Mouse (Mus musculus) v-Abl transformed pro-B cells (cell line): ENCODE results near the gene Cend1.
"Not testable (repeated sequence)": the region's sequence is repeated elsewhere in the genome, so short reads cannot be mapped to it uniquely, and the experiment has no call there.

Experiments
- in situ Hi-C, 2 experiments: fragments of 400-800 bp; cut with MboI; formaldehyde crosslinking; loops; one replicate each; pipeline ENCODE4 v1.15.1; 2025; ENCODE audit not compliant: unreplicated experiment in 2 of 2

Cend1 gene

DNA sequence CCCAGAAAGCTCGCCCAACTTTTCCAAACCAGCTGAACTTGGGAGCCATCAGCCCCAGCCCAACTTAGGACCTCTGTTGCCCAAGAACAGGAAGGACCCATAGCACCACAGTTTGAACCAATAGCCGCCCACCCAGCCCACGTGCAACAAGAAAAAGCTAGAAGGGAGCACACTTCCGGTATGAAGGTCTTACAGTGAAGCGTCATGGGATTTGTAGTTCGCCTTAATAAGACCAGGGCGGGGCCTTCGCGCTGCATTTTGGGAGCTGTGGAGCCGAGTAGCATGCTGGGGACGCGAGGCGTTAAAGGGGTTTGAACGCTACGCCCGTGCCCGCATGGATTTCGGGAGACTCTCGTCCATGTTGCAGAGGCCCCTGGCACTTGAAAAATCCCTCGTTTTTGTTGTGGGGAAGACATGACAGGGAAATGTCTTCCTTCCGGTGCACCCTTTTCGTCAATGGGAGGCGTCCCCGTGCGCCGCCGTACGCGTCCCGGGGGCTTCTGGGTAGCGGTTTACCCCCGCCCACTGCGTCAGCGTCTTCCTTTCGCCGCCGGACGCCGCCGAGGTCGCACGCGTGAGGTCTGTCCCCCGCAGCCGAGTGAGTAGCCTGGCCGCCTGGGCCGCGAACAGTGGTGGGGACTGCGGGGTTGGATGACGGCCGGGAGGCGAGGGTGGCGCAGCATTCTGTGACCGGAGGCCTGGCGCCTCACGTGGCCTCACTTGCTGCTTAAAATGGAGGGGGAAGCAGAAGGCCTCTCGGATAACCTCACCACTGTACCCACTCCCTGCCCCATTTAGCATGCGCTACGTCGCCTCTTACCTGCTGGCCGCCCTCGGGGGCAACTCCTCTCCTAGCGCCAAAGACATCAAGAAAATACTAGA is 18.1 kb upstream of the Cend1 start, which contains the start of gene Rplp2:
TSS of gene Rplp2 (plus strand) at position 261 of the 882 bp plus-strand sequence.
- in situ Hi-C loops, result no loop called here

DNA sequence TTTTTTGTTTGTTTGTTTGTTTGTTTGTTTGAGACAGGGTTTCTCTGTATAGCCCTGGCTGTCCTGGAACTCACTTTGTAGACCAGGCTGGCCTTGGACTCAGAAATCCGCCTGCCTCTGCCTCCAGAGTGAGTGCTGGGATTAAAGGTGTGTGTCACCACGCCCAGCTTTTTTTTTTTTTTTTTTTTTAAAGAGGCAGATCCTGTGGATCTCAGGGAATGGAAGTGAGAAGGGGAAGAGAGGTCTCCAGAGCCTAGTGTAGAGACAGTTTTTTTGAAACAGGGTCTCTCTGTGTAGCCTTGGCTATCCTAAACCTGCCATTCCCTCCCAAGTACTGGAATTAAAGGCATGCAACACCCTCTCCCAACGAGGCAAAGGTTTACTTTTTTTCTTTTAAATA is 17.1 kb upstream of the Cend1 start:
- in situ Hi-C loops, result not testable (repeated sequence)

DNA sequence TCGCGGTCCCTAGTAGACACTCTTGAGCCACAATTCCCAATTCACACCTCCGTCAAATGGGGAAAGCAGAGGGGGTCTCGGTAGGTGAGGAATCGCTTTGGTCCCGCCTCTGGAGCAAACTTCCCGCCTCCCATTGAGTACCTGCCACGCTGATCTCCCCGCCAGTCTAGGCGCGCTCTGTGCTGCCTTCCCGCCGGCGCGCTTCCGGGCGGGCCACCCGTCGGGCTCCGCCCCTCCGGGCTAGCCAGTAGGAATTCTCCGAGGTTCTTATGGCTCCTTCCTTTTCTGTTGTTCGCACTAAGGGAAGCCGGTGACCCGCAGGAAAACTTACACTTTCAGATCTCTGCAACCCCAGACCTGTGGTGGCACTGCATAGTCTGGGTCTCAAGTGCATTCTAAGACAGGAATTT is 14.5 kb upstream of the Cend1 start, which contains the start of gene Pidd1:
TSS of gene Pidd1 (minus strand) at position 198 of the 410 bp plus-strand sequence.
- in situ Hi-C loops, result no loop called here

DNA sequence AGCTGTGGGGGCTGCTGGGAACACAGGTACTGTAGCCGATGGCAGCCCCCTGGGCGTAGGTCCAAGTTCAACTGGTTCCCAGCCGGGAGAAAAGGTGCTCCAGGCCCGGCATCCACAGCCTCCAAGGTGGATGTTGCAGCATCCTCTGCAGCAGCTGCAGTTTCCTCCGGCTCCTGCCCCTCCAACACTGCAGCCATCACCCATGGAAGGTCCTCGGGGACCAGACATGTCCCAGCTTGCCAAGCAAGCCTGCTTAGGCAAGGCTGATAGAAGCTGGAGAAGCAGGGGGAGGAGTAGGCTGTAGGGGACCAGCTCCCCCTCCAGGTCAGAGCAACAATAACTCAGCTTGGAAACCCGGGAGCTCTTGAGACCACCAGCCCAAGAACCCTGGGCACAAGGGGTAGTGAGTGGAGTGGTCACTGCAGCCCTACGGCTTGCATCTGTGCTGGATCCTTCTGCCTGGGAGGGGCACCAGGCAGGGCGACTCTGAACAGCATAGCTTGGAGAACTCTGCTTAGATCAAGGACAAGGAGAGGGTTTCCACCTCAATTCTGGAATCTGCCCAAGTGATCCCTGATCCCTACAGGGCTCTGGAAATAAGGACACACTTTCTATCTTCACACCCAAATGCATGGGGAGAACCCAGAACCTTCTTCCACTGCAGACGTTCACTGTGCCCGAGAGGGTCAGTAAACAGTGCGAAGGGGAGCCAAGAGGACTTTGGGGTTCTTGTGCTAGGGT is 14.0 kb upstream of the Cend1 start:
- in situ Hi-C loops, result no loop called here

DNA sequence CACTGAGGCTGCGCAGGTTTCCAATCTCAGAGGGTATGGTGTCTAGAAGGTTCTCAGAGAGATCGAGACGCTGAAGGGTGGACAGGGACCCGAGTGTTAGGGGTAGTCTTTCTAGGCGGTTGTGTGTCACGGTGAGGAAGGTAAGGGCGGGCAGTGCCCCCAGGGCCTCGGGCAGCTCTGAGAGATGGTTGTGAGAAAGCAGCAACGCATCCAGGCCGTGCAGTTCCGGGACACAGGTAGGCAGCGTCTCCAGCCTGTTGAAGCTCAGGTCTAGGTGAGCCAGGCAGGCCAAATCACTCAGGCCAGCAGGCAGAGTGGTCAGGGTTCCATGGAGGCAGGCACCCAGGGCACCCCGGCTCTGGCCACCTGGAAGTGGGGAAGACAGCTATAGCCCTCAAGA is 12.9 kb upstream of the Cend1 start:
- in situ Hi-C loops, result no loop called here

DNA sequence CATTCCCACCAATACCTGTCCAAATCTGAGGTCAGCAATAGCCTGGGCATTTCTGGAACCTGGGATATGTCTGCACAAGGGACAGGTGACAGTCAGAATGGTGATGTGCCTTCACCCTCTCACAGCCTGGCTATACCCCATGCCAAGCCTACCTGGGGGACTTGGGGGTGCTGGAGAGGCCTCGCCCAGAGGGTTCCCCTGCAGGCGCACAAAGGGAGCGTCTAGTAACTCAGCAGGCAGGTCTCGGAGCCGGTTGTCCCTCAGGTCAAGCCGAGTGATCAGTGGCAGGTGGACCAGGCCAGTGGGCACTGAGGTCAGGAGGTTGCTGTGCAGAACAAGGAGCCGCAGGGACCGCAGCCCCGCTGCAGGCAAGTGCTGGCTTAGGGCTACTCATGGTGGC is 12.2 kb upstream of the Cend1 start:
- in situ Hi-C loops, result no loop called here

DNA sequence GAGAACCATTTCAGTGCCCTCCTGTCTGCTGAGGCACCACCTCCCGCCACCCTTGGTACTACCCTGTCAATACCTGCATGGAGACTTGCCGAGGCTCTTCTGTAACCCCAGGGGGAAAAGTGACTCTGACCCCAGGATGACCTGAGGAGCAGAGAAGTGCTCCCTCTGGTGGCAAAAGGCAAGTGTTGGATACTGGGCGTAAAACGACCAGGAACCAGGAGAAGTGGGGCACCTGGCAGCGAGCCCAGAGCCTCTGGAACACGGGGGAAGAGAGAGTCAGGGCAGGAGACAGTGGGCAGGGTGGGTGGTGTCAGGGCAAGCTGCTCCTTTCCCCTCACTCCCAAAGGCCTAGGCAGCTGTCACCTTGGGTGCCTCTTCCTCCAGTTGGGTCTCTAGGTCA is 11.3 kb upstream of the Cend1 start:
- in situ Hi-C loops, result no loop called here

DNA sequence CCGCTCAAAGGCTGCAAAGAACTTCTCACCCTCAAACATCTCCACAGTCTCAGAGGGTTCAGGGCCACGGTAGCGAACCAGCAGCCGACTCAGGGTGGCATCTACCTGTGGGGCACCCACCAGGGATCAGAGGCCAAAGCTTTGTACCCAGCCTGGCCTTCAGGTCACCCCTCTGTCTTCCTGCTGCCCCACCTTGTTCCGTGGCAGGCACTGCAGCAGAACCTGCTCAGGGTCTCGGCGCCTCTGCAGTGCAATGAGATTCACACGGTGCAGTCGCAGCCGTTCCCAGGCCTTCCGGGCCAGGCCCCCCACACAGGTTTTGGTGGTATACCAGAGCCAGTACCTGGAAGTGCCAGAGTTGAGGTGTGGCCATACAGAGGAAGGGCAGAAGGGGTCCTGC is 10.5 kb upstream of the Cend1 start:
- in situ Hi-C loops, result no loop called here

DNA sequence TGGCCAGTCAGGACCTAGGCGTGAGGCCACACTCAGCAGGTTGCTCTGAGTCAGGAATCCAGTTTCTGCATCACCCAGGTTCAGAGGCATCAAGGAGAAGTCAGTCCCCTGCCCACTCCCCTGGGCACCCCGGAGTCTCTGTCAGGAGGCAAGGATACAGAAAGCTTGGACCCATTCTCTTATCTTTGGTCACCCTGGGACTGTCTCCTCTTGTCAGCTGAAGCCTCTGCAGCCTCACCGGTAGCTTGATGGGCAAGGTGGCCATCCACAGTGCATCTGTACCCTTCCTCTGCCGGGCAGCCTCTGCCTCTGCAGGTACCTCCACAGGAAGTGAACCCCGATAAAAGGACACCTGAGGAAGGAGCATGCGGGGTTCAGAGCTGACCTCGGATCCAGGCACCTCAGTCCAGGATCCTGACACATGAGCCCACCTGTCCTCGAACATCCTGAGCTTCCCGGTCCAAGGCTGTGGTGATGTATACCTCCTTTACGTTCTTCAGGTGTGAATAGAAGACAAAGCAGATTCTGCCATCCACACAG is 9.9 kb upstream of the Cend1 start:
- in situ Hi-C loops, result no loop called here

DNA sequence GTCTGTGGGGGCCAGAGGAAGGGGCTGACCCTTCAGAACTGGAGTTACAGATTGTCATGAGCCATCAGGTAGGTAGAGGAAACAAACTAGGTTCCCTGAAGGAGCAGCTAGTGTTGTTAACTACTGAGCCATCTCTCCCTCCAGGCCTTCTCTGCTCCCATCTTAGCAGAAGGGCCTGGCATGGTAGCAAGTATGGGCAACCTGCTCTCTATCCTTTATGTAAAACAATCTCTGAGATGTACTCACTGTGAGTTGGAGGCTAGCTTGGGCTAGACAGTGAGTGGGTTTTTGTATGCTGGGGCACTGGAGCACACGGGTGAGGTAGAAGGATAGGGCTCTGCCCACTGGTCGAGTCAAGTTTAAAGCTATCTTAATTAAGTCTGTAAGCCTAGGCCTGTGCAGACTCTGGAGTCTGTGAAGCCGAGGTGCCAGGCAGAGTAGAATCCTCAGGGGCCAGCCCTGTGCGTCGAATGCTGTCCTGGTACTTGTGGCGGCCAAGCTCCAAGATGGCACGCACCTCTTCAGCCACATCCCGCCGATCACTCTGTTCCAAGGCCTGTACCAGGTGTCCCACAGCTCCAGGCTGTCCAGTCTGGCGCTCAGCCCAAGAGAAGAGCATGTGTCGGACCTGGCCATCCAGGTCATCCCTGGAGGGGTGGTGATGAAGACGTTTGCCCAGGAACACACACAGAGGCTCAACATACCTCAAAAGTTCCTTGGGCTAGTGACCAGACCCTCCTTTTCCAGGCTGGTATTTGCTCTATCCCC is 9.1 kb upstream of the Cend1 start:
- in situ Hi-C loops, result no loop called here

DNA sequence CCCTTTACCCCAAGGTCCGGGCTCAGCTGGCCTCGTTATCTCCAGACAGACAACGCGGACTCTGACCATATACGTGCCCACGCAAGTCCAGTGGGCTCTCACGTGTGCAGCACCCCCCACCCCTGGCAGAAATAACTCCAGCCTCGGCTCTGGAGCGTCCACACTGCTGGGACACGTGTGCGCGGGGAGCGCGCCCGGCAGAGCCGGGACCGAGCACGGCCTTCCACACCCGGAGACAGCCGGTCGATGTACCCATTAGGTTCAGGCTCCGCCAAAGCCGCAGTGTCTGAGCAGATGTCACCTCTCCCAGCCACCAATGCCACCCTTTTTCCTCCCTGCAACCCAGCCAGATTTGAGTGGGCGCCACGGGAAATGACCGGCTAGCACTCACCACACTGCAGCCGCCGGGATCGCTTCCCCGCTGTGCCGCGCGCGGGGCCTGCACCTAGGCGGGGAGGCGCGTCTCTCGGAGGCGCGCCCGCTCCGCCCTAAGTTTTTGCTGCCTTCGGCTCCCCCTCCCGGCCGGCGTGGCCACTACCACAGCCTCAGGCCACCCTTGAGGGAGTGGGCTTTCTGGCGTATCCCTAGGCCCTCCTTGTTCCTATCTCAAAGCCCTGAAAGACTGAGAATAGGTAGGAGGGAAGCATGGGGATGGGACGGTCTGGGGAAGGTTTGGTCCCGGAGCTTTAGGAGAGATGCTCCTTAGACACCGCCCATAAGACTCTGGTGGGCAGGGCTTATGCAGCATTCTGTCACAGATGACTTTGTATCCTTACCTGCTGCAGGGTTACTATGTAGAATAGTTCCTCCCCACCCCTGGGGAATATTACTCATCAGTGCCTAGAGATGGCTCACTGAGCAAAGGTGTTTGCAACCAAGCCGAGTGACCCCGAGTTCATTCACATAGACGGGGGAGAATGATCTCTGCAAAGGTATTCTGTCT is 8.2 kb upstream of the Cend1 start, which contains the start of gene Slc25a22:
TSS of gene Slc25a22 (minus strand) at position 715 of the 943 bp plus-strand sequence.
- in situ Hi-C loops, result no loop called here

DNA sequence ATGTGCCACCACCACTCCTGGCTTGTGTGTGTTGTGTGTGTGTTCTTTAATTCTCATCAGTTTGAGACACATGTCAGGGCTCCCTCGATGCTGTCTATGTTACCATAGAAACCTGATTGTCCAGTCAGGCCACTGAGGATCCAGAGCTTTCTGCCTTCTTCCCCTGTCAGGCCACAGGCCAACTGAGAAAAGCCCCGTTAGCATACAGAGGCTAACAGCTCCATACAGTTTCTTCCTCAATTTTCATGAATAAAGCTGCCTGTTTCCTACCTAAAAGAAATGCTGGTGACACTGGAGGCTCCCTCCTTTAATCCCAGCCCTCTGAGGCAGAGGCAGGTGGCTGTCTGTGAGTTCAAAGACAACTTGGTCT is 7.2 kb upstream of the Cend1 start:
- in situ Hi-C loops, result no loop called here

DNA sequence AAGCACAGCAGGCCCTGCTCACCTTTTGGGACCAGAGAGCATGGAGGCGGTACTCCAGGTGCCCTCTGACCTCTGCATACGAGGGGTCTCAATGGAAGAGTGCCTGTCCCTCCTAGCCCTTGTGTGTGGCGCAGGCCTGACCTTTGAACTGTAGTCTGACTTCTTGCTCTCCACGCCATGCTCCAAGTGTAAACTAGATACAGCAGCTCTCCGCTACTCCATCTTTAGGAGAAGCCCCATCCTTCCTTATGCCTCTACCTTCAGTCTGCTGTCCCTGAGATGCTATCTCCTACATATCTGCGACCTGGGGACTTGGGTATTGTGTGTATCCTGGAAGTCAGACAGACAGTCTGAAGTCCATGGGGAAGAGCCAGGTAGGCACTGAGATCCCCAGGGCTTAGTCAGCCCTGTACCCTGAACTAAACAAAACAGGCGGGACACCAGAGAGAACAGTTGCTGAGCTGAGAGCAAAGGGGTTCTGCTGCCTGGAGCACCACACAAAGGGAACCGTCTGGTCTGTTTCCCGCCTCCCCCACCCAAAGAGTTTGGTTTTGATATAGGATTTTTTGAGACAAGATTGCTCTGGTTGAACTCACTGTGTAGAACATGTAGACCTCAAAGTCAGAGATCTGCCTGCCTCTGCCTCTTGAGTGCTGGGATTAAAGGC is 6.7 kb upstream of the Cend1 start:
- in situ Hi-C loops, result no loop called here

DNA sequence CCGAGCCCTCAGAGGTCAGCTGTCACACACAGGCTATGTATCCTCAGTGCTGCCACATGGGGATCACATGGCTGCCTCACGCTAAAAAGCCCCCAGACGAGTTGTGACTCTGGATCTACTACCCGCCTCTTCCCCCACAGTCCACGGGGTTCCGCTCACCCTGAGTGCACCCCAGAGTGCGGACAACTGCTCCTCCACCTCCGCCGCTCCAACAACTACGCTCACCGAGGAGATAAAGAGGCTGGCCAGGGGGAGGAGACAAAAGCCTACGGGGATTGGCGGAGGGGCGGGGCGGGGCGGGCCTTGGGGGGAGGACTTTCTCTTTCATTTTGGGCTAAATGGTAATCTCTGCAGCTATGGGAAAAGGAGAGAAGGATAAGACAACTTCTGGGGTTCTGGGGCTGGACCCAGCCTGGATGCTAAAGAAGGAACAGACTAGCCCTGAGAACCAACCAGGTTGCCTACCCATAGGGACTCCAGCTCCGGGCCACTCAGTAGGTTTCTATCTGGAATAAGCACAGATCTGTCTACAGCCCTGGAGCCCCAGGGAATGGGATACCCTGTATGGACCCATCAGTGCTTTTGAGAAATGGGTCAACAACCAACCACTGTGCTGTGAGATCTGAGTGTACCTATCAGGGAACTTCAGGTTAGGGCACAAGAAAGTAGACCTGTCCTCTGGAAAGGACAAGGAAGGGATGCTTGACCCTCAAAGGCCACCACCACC is 6.0 kb upstream of the Cend1 start:
- in situ Hi-C loops, result no loop called here

DNA sequence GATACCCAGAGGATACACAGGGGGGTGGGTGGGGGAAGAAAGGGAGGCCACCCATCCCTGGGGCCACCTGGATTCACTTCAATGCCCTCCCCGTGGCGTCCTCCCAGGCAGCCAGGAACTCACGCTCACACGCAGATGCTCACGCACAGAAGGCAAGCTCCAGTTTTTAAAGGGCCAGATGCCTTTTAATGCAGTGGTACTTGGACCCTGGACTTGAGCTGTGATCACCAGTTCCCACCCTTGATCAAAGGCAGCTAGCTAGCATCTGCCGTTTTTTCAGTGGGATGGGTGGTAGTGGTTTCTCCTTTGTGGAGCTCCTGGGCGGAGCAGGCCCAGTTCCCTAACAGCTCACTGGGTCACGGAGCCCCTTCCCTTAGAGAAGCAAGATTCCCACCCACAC is 5.2 kb upstream of the Cend1 start:
- in situ Hi-C loops, result no loop called here

DNA sequence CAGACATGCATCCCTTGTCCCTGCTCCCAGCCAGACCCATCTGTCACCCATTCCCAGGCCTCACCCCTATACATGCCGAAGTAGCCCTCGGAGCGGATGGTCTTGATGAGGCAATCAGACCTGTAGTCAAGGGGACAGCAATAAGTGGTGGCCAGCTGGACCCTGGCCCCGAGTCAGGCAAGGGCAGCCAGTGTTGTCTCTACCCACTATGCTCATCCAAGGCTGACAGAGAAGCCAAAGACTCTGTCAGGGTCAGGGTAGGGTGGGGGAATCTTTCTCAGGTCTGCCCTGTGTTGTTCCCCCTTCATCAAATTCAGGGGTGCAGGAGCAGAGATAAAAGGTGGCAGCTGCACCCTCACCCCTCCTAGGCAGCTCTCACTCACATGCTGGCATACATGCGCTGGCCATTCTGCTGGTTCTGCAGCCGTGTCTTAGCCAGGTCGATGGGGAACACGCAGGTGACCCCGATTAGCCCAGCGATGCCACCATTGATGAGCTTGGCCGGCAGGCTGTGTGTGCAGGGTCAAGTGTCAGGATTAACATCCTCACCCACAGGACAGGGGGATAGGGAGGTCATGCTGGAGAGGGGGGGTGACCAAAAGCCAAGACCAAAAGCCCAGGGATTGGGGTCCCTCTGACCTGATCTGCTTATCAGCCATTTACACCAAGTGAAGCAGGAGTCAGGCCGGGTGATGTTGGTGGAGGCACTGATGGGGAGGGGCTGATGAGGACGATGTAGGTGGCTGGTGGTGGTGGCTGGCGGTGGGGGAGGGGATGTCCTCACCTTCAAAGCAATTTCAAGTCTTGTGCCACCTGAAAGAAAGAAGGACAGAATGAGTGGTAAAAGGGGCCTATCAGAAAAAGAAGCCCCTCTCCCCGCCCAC is 4.5 kb upstream of the Cend1 start:
- in situ Hi-C loops, result no loop called here

DNA sequence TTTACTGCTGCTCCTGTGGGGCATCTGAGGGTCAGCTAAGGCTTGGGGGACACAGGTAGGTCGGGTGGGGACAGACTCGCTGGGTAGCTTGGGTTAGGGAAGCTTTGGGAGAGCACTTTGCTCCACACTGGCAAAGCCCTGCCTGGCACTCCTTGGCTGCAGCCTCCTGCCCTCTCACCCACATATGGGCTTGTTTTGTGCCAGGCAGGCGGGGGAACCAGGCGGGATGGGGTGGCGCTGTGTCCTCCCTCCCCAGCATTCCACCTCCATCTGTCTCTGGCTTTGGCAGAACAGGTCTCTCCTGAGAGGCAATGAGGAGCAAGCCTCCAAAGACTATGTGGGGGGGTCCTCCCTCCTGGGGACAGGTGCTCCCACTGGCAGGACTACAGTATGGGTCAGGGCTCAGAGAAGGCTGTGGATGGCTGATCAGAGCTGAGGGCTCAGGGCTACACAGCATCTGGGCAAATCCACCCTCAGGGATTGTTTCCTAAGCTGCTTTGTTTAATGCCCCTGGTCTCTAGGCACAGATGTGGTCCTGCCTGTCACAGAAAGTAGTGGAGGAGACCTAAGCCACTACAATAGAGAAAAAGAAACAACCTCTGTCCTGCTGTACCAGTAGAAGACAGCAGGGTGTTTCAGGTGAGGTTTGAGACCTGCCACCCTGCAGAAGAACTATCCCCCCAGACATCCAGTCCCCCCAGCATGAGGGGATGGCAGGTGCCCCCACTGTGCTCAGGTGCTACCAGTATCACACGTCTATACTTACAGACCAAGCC is 3.6 kb upstream of the Cend1 start:
- in situ Hi-C loops, result no loop called here
